9 mouse cellular contexts compared by ENCODE assay signal in genomic region chr10:78520260-78521005, GRCm38 (mm10). TPM values are rescaled to one million over a fixed set of nuclear protein-coding genes. Genes with fewer than 3 reads are reported as not detected.
A peak's percentile ranks its signal among the peaks of the same experiment; 100 is the strongest.
DNase-seq lines count a peak whose midpoint lies in the region; ATAC-seq and TF ChIP-seq lines count a peak whose summit lies in the region.
"Had no signal": no experiment of that assay in that cellular context is flagged by ENCODE, and none has a peak within 500 bp of the region (broad histone marks: within the 10 kb centered on the region; RNA-seq: fewer than 3 reads in every experiment).

No protein-coding gene starts in this region.

- H3K4me1 ChIP-seq in forebrain, embryonic 14.5 days (ENCODE audit: control insufficient read depth, insufficient read depth, low read length), result no peaks in the 10 kb centered on the region
- no peaks in the 10 kb centered on the region for H3K4me1 ChIP-seq in forebrain, embryonic 10.5 days
- H3K4me1 ChIP-seq in spleen, adult 2 months (ENCODE audit: control insufficient read depth, insufficient read depth, insufficient read length), result no peaks in the 10 kb centered on the region
- H3K4me1 ChIP-seq in embryonic facial prominence, embryonic 11.5 days (ENCODE audit: control insufficient read depth, insufficient read depth, low read length), result no peaks in the 10 kb centered on the region
- no peaks in the 10 kb centered on the region for H3K4me1 ChIP-seq in stomach, postnatal 0 days (replicated peaks; ENCODE audit: control insufficient read depth, insufficient read depth)
- H3K4me1 ChIP-seq: limb, embryonic 12.5 days had no signal

- intact Hi-C loops in left cerebral cortex, postnatal 14 days (cut with DNase I), result no loop called here

- no peak for TF ChIP-seq POLR2A in spleen, adult 2 months (IDR thresholded peaks at IDR 0.05; ENCODE audit: low read depth, low read length)

- no peak for ATAC-seq in forebrain, embryonic 14.5 days
- ATAC-seq in embryonic facial prominence, embryonic 11.5 days (replicated peaks; ENCODE audit: insufficient number of reproducible peaks, low FRiP score, low TSS enrichment, low read depth), result no peak
- ATAC-seq in stomach, postnatal 0 days (ENCODE audit: low FRiP score, low TSS enrichment), result no peak

- no peaks in the 10 kb centered on the region for H3K9me3 ChIP-seq in forebrain, embryonic 14.5 days (replicated peaks; ENCODE audit: control insufficient read depth, low read length)
- no peaks in the 10 kb centered on the region for H3K9me3 ChIP-seq in forebrain, embryonic 10.5 days
- no peaks in the 10 kb centered on the region for H3K9me3 ChIP-seq in embryonic facial prominence, embryonic 11.5 days (replicated peaks; ENCODE audit: control insufficient read depth, low read length)
- H3K9me3 ChIP-seq in stomach, postnatal 0 days (ENCODE audit: control insufficient read depth, low read length), result no peaks in the 10 kb centered on the region
- H3K9me3 ChIP-seq: limb, embryonic 12.5 days had no signal

- H3K27me3 ChIP-seq in forebrain, embryonic 14.5 days (replicated peaks; ENCODE audit: control insufficient read depth, insufficient read depth, low read length), result 0 out of 2 replicates have a peak, but pooled peaks cover 4% of the 10 kb centered on the region
- H3K27me3 ChIP-seq in forebrain, embryonic 10.5 days (ENCODE audit: poor library complexity, severe bottlenecking), result no peaks in the 10 kb centered on the region
- no peaks in the 10 kb centered on the region for H3K27me3 ChIP-seq in spleen, adult 2 months (ENCODE audit: control insufficient read depth, insufficient read depth, low read length)
- no peaks in the 10 kb centered on the region for H3K27me3 ChIP-seq in embryonic facial prominence, embryonic 11.5 days (ENCODE audit: control insufficient read depth, insufficient read depth, low read length)
- H3K27me3 ChIP-seq in stomach, postnatal 0 days (ENCODE audit: control insufficient read depth, insufficient read depth, low read length), result no peaks in the 10 kb centered on the region

- no peak for TF ChIP-seq EP300 in stomach, postnatal 0 days (optimal IDR thresholded peaks at IDR 0.05)

- no peaks in the 10 kb centered on the region for H3K36me3 ChIP-seq in forebrain, embryonic 14.5 days (ENCODE audit: control insufficient read depth, insufficient read depth, low read length)
- no peaks in the 10 kb centered on the region for H3K36me3 ChIP-seq in forebrain, embryonic 10.5 days (replicated peaks)
- H3K36me3 ChIP-seq in spleen, adult 2 months (ENCODE audit: control insufficient read depth, insufficient read depth, low read length), result no peaks in the 10 kb centered on the region
- no peaks in the 10 kb centered on the region for H3K36me3 ChIP-seq in embryonic facial prominence, embryonic 11.5 days (replicated peaks; ENCODE audit: control insufficient read depth, insufficient read depth, low read depth, low read length)
- no peaks in the 10 kb centered on the region for H3K36me3 ChIP-seq in stomach, postnatal 0 days (ENCODE audit: control insufficient read depth, insufficient read depth, low read length)
- H3K36me3 ChIP-seq: limb, embryonic 12.5 days had no signal

- TF ChIP-seq CTCF in spleen, adult 2 months (IDR thresholded peaks at IDR 0.05; ENCODE audit: extremely low read depth, insufficient read depth, insufficient read length, insufficient replicate concordance), result peak; percentile 29; the same call in 1 of the 2 replicates
- TF ChIP-seq CTCF in stomach, postnatal 0 days (IDR thresholded peaks at IDR 0.05; ENCODE audit: low read depth), result peak; percentile 65

- no peak overlapping the region for H3K27ac ChIP-seq in forebrain, embryonic 14.5 days (ENCODE audit: low read depth, low read length)
- H3K27ac ChIP-seq in forebrain, embryonic 10.5 days, result no peak overlapping the region
- H3K27ac ChIP-seq in spleen, adult 2 months (ENCODE audit: insufficient read depth, low read length), result no peak overlapping the region
- no peak overlapping the region for H3K27ac ChIP-seq in embryonic facial prominence, embryonic 11.5 days (replicated peaks; ENCODE audit: low read depth, low read length)
- H3K27ac ChIP-seq in stomach, postnatal 0 days (replicated peaks), result no peak overlapping the region
- H3K27ac ChIP-seq: limb, embryonic 12.5 days had no signal

- DNase-seq in forebrain, embryonic 14.5 days (ENCODE audit: low spot score), result peak; percentile 7
- DNase-seq in forebrain, embryonic 10.5 days (ENCODE audit: extremely low spot score, low spot score), result no peak
- peak; percentile 4 to 21 for DNase-seq in spleen, adult 2 months (ENCODE audit: low read depth in 1 of 2, low spot score in 2 of 2)
- no peak for DNase-seq in spleen, postnatal 36 days (ENCODE audit: low spot score in 2 of 2)
- DNase-seq in embryonic facial prominence, embryonic 11.5 days (ENCODE audit: low spot score), result peak; percentile 7
- peak; percentile 25 for DNase-seq in stomach, postnatal 0 days (ENCODE audit: low spot score)
- no peak for DNase-seq in left cerebral cortex, postnatal 14 days (ENCODE audit: low spot score in 2 of 2)
- no peak for DNase-seq in frontal cortex, postnatal 25 days (ENCODE audit: low spot score in 2 of 2)

- H3K4me3 ChIP-seq in forebrain, embryonic 14.5 days (ENCODE audit: low read depth, low read length), result no peak overlapping the region
- no peak overlapping the region for H3K4me3 ChIP-seq in forebrain, embryonic 10.5 days
- H3K4me3 ChIP-seq in spleen, adult 2 months (ENCODE audit: extremely low read depth, insufficient read depth, insufficient read length), result no peak overlapping the region
- H3K4me3 ChIP-seq in embryonic facial prominence, embryonic 11.5 days (ENCODE audit: low read depth, low read length), result no peak overlapping the region
- no peak overlapping the region for H3K4me3 ChIP-seq in stomach, postnatal 0 days (ENCODE audit: low read depth, low read length)
- H3K4me3 ChIP-seq: limb, embryonic 12.5 days had no signal

- H3K4me2 ChIP-seq in forebrain, embryonic 14.5 days (ENCODE audit: low read length), result no peak overlapping the region
- no peak overlapping the region; the same call in 1 of the 2 replicates for H3K4me2 ChIP-seq in embryonic facial prominence, embryonic 11.5 days (ENCODE audit: low read depth, low read length)
- H3K4me2 ChIP-seq in stomach, postnatal 0 days (replicated peaks; ENCODE audit: low read depth), result no peak overlapping the region
- H3K4me2 ChIP-seq: limb, embryonic 12.5 days had no signal

- WGBS in forebrain, embryonic 14.5 days, result 60% methylated on average over 17 of the region's 17 CpGs
- 58% methylated on average over 17 of the region's 17 CpGs for WGBS in forebrain, embryonic 10.5 days
- 47% methylated on average over 17 of the region's 17 CpGs for WGBS in spleen, adult 2 months
- WGBS in embryonic facial prominence, embryonic 11.5 days, result 60% methylated on average over 17 of the region's 17 CpGs
- WGBS in stomach, postnatal 0 days, result 52% methylated on average over 17 of the region's 17 CpGs

- H3K9ac ChIP-seq in forebrain, embryonic 14.5 days (ENCODE audit: low read length), result no peak overlapping the region
- no peak overlapping the region for H3K9ac ChIP-seq in embryonic facial prominence, embryonic 11.5 days (replicated peaks; ENCODE audit: low read length)
- H3K9ac ChIP-seq in stomach, postnatal 0 days (ENCODE audit: low read length), result no peak overlapping the region
- H3K9ac ChIP-seq: limb, embryonic 12.5 days had no signal

RNA-seq across cellular contexts. Expression of gene Olfr1358, which starts 3.2 kb away (rescaled TPM):
- not detected in 2 replicates for polyA plus RNA-seq in forebrain, embryonic 14.5 days (2014; fragmentation: Nextera tagmentation; extraction: Ambion mirVana)
- polyA plus RNA-seq in forebrain, embryonic 10.5 days (2016; fragmentation: Nextera tagmentation; extraction: Ambion mirVana), result not detected in 2 replicates
- not detected in 2 replicates for polyA plus RNA-seq in spleen, adult 2 months (2012; rRNA removed)
- polyA plus RNA-seq in embryonic facial prominence, embryonic 11.5 days (2014; fragmentation: Nextera tagmentation; extraction: Ambion mirVana), result not detected in 2 replicates
- polyA plus RNA-seq in stomach, postnatal 0 days (2015; fragmentation: Nextera tagmentation; extraction: Ambion mirVana), result not detected in 2 replicates
- not detected for total RNA-seq in left cerebral cortex, postnatal 14 days (2021)
- polyA plus RNA-seq: limb, embryonic 12.5 days had no signal

RNA-seq across cellular contexts. Expression of gene Ilvbl, which starts 53.7 kb away (rescaled TPM):
- polyA plus RNA-seq in forebrain, embryonic 14.5 days (2014; fragmentation: Nextera tagmentation; extraction: Ambion mirVana), result 29.3 and 32.8 TPM in 2 replicates
- polyA plus RNA-seq in forebrain, embryonic 10.5 days (2016; fragmentation: Nextera tagmentation; extraction: Ambion mirVana), result 33.0 and 33.3 TPM in 2 replicates
- polyA plus RNA-seq in spleen, adult 2 months (2012; rRNA removed), result 33.5 and 36.8 TPM in 2 replicates
- 28.3 and 32.1 TPM in 2 replicates for polyA plus RNA-seq in embryonic facial prominence, embryonic 11.5 days (2014; fragmentation: Nextera tagmentation; extraction: Ambion mirVana)
- polyA plus RNA-seq in stomach, postnatal 0 days (2015; fragmentation: Nextera tagmentation; extraction: Ambion mirVana), result 60.6 and 62.3 TPM in 2 replicates
- total RNA-seq in left cerebral cortex, postnatal 14 days (2021), result 10 to 100 TPM; 18.2 to 27.4 TPM

RNA-seq across cellular contexts. Expression of gene Pdxk, which starts 55.7 kb away (rescaled TPM):
- 8.1 and 9.2 TPM in 2 replicates for polyA plus RNA-seq in forebrain, embryonic 14.5 days (2014; fragmentation: Nextera tagmentation; extraction: Ambion mirVana)
- polyA plus RNA-seq in forebrain, embryonic 10.5 days (2016; fragmentation: Nextera tagmentation; extraction: Ambion mirVana), result 13.0 and 14.0 TPM in 2 replicates
- 13.6 and 15.2 TPM in 2 replicates for polyA plus RNA-seq in spleen, adult 2 months (2012; rRNA removed)
- polyA plus RNA-seq in embryonic facial prominence, embryonic 11.5 days (2014; fragmentation: Nextera tagmentation; extraction: Ambion mirVana), result 6.6 and 7.4 TPM in 2 replicates
- polyA plus RNA-seq in stomach, postnatal 0 days (2015; fragmentation: Nextera tagmentation; extraction: Ambion mirVana), result 5.3 and 5.6 TPM in 2 replicates
- 10 to 100 TPM; 92.2 to 92.3 TPM for total RNA-seq in left cerebral cortex, postnatal 14 days (2021)

Comparison
In these comparisons a context has a peak if more than half of its experiments do, and no peak if none do; other contexts are left out.
1. DNase-seq: peak in forebrain, embryonic 14.5 days (single experiment), spleen, adult 2 months (2 of 2), embryonic facial prominence, embryonic 11.5 days (single experiment) and stomach, postnatal 0 days (single experiment); none in forebrain, embryonic 10.5 days (single experiment), spleen, postnatal 36 days (0 of 2), left cerebral cortex, postnatal 14 days (0 of 2) and frontal cortex, postnatal 25 days (0 of 2).